ENCODE assay signal across 17 mouse cellular contexts in the genomic region with DNA sequence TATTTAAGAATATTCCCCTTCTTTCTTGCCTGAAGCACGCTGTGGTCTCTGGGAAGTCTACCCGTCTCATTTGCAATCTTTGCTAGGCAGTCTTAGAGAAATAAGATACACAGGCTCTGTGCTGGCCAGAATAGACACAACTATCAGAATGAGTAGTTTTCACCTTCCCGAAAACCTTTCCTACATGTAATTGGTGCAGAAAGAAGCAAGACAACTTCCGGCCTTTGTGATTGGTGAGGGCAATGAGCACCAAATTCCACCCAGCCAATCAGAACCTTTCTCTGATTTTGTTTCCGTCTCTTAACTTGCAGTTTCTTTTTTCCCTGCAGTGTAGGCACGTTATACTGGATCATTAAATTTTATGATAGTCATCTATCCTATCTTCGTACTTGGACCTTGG.
"Had no signal": no experiment of that assay in that cellular context is flagged by ENCODE, and none has a peak within 500 bp of the region (broad histone marks: within the 10 kb centered on the region; RNA-seq: fewer than 3 reads in every experiment).

No protein-coding gene starts in this region.

- H3K9me3 ChIP-seq: lung, embryonic 15.5 days; megakaryocyte, embryonic 14.5 days; midbrain, embryonic 13.5 days; midbrain, embryonic 15.5 days; neural tube, embryonic 12.5 days; stomach, embryonic 15.5 days had no signal

- H3K4me1 ChIP-seq: lung, embryonic 15.5 days; megakaryocyte, embryonic 14.5 days; midbrain, embryonic 13.5 days; midbrain, embryonic 15.5 days; neural tube, embryonic 12.5 days; stomach, embryonic 15.5 days had no signal

- H3K9ac ChIP-seq: lung, embryonic 15.5 days; midbrain, embryonic 13.5 days; midbrain, embryonic 15.5 days; neural tube, embryonic 12.5 days; stomach, embryonic 15.5 days had no signal

- DNase-seq: lung, adult 2 months; lung, postnatal 14 days; lung, postnatal 36 days; right cerebral cortex, postnatal 14 days; thymus, adult 2 months; thymus, postnatal 25 days; thymus, postnatal 4 days had no signal

- H3K27ac ChIP-seq: lung, embryonic 15.5 days; macrophage; midbrain, embryonic 13.5 days; midbrain, embryonic 15.5 days; neural tube, embryonic 12.5 days; stomach, embryonic 15.5 days; stomach, postnatal 0 days had no signal

- H3K27me3 ChIP-seq: lung, embryonic 15.5 days; midbrain, embryonic 13.5 days; midbrain, embryonic 15.5 days; neural tube, embryonic 12.5 days; stomach, embryonic 15.5 days had no signal

- H3K4me3 ChIP-seq: lung, embryonic 15.5 days; megakaryocyte, embryonic 14.5 days; midbrain, embryonic 13.5 days; midbrain, embryonic 15.5 days; neural tube, embryonic 12.5 days; stomach, embryonic 15.5 days had no signal

- H3K4me2 ChIP-seq: lung, embryonic 15.5 days; midbrain, embryonic 11.5 days; midbrain, embryonic 13.5 days; midbrain, embryonic 15.5 days; neural tube, embryonic 12.5 days; stomach, embryonic 15.5 days had no signal

- ATAC-seq: lung, postnatal 0 days; midbrain, embryonic 13.5 days; midbrain, embryonic 15.5 days had no signal

- H3K36me3 ChIP-seq: lung, embryonic 15.5 days; midbrain, embryonic 13.5 days; midbrain, embryonic 15.5 days; neural tube, embryonic 12.5 days; stomach, embryonic 15.5 days had no signal
